Mouse (Mus musculus): ENCODE results near the gene Vmn2r107.

Gene Vmn2r107

GRCm38 (mm10) chr17:20344942-20345341 is at the start of gene Vmn2r107:
Gene Vmn2r107 (plus strand): TSS chr17:20345242.
- no peak for DNase-seq (ENCODE audit: low spot score)

GRCm38 (mm10) chr17:20305790-20306189 is 39.3 kb upstream of the Vmn2r107 start:
- DNase-seq (ENCODE audit: low spot score), result no peak

- DNase-seq (ENCODE audit: low spot score), result no peak
These were observed 54.1 kb downstream of the Vmn2r107 start for GRCm38 (mm10) chr17:20399105-20399504.

GRCm38 (mm10) chr17:20413846-20414245 is 68.8 kb downstream of the Vmn2r107 start, which contains the start of gene Vmn1r224:
Gene Vmn1r224 (plus strand): TSS chr17:20414146.
- DNase-seq (ENCODE audit: low spot score), result no peak
